Mouse (Mus musculus): ENCODE measurements around the gene Atp11a. TPM values are rescaled to one million over a fixed set of nuclear protein-coding genes. Genes with fewer than 3 reads are reported as not detected.

Gene Atp11a
- polyA plus RNA-seq (2015; fragmentation: Nextera tagmentation; extraction: Ambion mirVana): 45.4 and 50.6 TPM in 2 replicates

DNA sequence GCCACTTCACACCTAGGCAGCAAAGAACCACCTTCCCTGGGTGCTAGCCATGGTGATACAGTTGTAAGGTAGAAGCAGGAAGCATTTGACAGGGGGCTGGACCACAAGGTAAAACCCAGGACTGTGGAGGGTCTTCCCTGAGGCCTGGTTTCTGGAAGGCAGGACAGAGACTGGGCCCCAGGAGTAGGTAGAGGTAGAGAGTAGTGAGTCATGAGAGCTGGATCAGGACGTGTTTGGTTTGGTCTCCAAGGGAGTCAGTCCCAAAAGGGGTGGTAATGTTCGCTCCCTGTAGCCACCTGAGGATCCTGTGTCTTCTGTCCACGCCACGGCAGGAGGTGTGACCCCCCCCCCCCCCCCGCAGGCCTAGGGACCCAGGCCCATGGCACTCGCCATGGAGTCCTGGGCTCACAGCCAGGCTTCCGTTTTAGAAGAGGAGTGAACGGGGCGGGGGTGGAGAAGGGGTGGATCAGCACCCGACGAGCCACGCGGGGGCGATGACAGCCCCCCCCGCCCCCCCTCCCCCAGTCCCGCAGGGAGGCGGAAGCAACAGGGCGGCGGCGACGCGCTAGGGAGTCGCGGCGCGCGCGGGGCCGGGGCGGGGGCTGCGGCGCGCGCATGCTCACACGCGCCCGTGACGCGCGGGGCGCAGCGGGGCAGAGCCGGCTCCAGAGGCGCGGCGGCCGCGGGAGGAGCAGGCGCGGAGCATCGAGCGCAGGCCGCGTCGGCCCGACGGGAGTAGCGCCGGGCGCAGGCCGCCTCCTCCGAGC lies at the start of gene Atp11a:
Atp11a (plus strand) TSS at position 624 of the 767 bp plus-strand sequence.
- H3K27ac ChIP-seq (ENCODE audit: low read length): peak within 1 kb of the TSS; percentile 94
- TF ChIP-seq EP300 (IDR thresholded peaks at IDR 0.05) (no peak), CTCF (IDR thresholded peaks at IDR 0.05) (no peak)

GRCm38 (mm10) chr8:12711623-12712022 lies 45.2 kb upstream of the Atp11a start:
- DNase-seq (ENCODE audit: low spot score) (peak; percentile 56), ATAC-seq (peak; percentile 56)
- no peaks in the 10 kb centered on the region for H3K36me3 ChIP-seq (ENCODE audit: insufficient read depth, low read length)
- TF ChIP-seq EP300 (IDR thresholded peaks at IDR 0.05) (peak; percentile 18; the same call in 1 of the 2 replicates), CTCF (IDR thresholded peaks at IDR 0.05) (no peak)
- H3K4me2 ChIP-seq (replicated peaks; ENCODE audit: low read depth, low read length): no peak overlapping the region
- no peaks in the 10 kb centered on the region for H3K27me3 ChIP-seq (replicated peaks; ENCODE audit: insufficient read depth, low read length)
- no peaks in the 10 kb centered on the region for H3K9me3 ChIP-seq (ENCODE audit: low read length)
- no peak overlapping the region for H3K27ac ChIP-seq (ENCODE audit: low read length)
- WGBS: 48% methylated on average over 7 of the region's 7 CpGs
- no peak overlapping the region for H3K4me3 ChIP-seq (ENCODE audit: low read depth, low read length)
- no peak overlapping the region for H3K9ac ChIP-seq (replicated peaks; ENCODE audit: low read depth)
- no peaks in the 10 kb centered on the region for H3K4me1 ChIP-seq (ENCODE audit: insufficient read depth, low read depth, low read length)

More for the DNA sequence above, at the start of gene Atp11a:
- H3K4me3 ChIP-seq (ENCODE audit: low read depth, low read length): peak within 1 kb of the TSS; percentile 96
- peak; percentile 85 for DNase-seq (ENCODE audit: low spot score)
- ATAC-seq: peak; percentile 89
- peak within 1 kb of the TSS; percentile 92 for H3K9ac ChIP-seq (replicated peaks; ENCODE audit: low read depth)
- WGBS: 2% methylated on average over 18 of the region's 62 CpGs
- no peaks in the 10 kb centered on the region for H3K36me3 ChIP-seq (ENCODE audit: insufficient read depth, low read length)
- H3K9me3 ChIP-seq (ENCODE audit: low read length): no peaks in the 10 kb centered on the region
- peaks cover 15% of the 10 kb centered on the region; the same call in 1 of the 2 replicates for H3K4me1 ChIP-seq (ENCODE audit: insufficient read depth, low read depth, low read length)
- H3K4me2 ChIP-seq (replicated peaks; ENCODE audit: low read depth, low read length): peak within 1 kb of the TSS; percentile 80
- no peaks in the 10 kb centered on the region for H3K27me3 ChIP-seq (replicated peaks; ENCODE audit: insufficient read depth, low read length)

GRCm38 (mm10) chr8:12715861-12716585 lies 40.8 kb upstream of the Atp11a start:
- H3K27me3 ChIP-seq (replicated peaks; ENCODE audit: insufficient read depth, low read length): no peaks in the 10 kb centered on the region
- H3K4me3 ChIP-seq (ENCODE audit: low read depth, low read length): no peak overlapping the region
- DNase-seq (ENCODE audit: low spot score) (no peak), ATAC-seq (no peak)
- TF ChIP-seq CTCF (IDR thresholded peaks at IDR 0.05) (no peak), EP300 (IDR thresholded peaks at IDR 0.05) (no peak)
- no peaks in the 10 kb centered on the region for H3K36me3 ChIP-seq (ENCODE audit: insufficient read depth, low read length)
- no peaks in the 10 kb centered on the region; the same call in 1 of the 2 replicates for H3K4me1 ChIP-seq (ENCODE audit: insufficient read depth, low read depth, low read length)
- no peak overlapping the region for H3K27ac ChIP-seq (ENCODE audit: low read length)
- H3K9ac ChIP-seq (replicated peaks; ENCODE audit: low read depth): no peak overlapping the region
- no peaks in the 10 kb centered on the region for H3K9me3 ChIP-seq (ENCODE audit: low read length)
- WGBS: 75% methylated on average over 18 of the region's 18 CpGs
- no peak overlapping the region for H3K4me2 ChIP-seq (replicated peaks; ENCODE audit: low read depth, low read length)

- no peak for DNase-seq (ENCODE audit: low spot score)
- no peak overlapping the region for H3K27ac ChIP-seq (ENCODE audit: low read length)
- TF ChIP-seq EP300 (IDR thresholded peaks at IDR 0.05): no peak
- TF ChIP-seq CTCF (IDR thresholded peaks at IDR 0.05): no peak
- 50% methylated on average over 9 of the region's 9 CpGs for WGBS
- H3K9me3 ChIP-seq (ENCODE audit: low read length): no peaks in the 10 kb centered on the region
- no peak overlapping the region for H3K9ac ChIP-seq (replicated peaks; ENCODE audit: low read depth)
- H3K36me3 ChIP-seq (ENCODE audit: insufficient read depth, low read length): no peaks in the 10 kb centered on the region
- no peak overlapping the region for H3K4me2 ChIP-seq (replicated peaks; ENCODE audit: low read depth, low read length)
- no peak for ATAC-seq
- H3K4me1 ChIP-seq (ENCODE audit: insufficient read depth, low read depth, low read length): peaks cover 3% of the 10 kb centered on the region; the same call in 1 of the 2 replicates
- no peak overlapping the region for H3K4me3 ChIP-seq (ENCODE audit: low read depth, low read length)
- no peaks in the 10 kb centered on the region for H3K27me3 ChIP-seq (replicated peaks; ENCODE audit: insufficient read depth, low read length)
These were observed 37.7 kb upstream of the Atp11a start for GRCm38 (mm10) chr8:12719091-12719490.

GRCm38 (mm10) chr8:12728644-12729043 lies 28.2 kb upstream of the Atp11a start:
- Histone ChIP-seq H3K4me1 (ENCODE audit: insufficient read depth, low read depth, low read length) (no peaks in the 10 kb centered on the region), H3K27ac (ENCODE audit: low read length) (no peak overlapping the region), H3K9me3 (ENCODE audit: low read length) (no peaks in the 10 kb centered on the region), H3K9ac (replicated peaks; ENCODE audit: low read depth) (no peak overlapping the region), H3K4me2 (replicated peaks; ENCODE audit: low read depth, low read length) (no peak overlapping the region), H3K4me3 (ENCODE audit: low read depth, low read length) (no peak overlapping the region), H3K27me3 (replicated peaks; ENCODE audit: insufficient read depth, low read length) (no peaks in the 10 kb centered on the region), H3K36me3 (ENCODE audit: insufficient read depth, low read length) (no peaks in the 10 kb centered on the region)
- 46% methylated on average over 4 of the region's 4 CpGs for WGBS
- TF ChIP-seq EP300 (IDR thresholded peaks at IDR 0.05): peak; percentile 66
- no peak for TF ChIP-seq CTCF (IDR thresholded peaks at IDR 0.05)
- DNase-seq (ENCODE audit: low spot score): peak; percentile 22
- ATAC-seq: no peak; the same call in 1 of the 2 replicates

GRCm38 (mm10) chr8:12730780-12731179 lies 26.0 kb upstream of the Atp11a start:
- peak; percentile 98 for ATAC-seq
- Histone ChIP-seq H3K4me3 (ENCODE audit: low read depth, low read length) (no peak overlapping the region), H3K27me3 (replicated peaks; ENCODE audit: insufficient read depth, low read length) (no peaks in the 10 kb centered on the region), H3K4me2 (replicated peaks; ENCODE audit: low read depth, low read length) (no peak overlapping the region), H3K9ac (replicated peaks; ENCODE audit: low read depth) (no peak overlapping the region), H3K27ac (ENCODE audit: low read length) (peak overlapping the region; percentile 75), H3K4me1 (ENCODE audit: insufficient read depth, low read depth, low read length) (no peaks in the 10 kb centered on the region), H3K9me3 (ENCODE audit: low read length) (no peaks in the 10 kb centered on the region), H3K36me3 (ENCODE audit: insufficient read depth, low read length) (no peaks in the 10 kb centered on the region)
- TF ChIP-seq CTCF (IDR thresholded peaks at IDR 0.05) (no peak), EP300 (IDR thresholded peaks at IDR 0.05) (peak; percentile 99)
- peak; percentile 94 for DNase-seq (ENCODE audit: low spot score)
- WGBS: 52% methylated on average over 5 of the region's 5 CpGs

All from lung, postnatal 0 days (tissue).